Comparison of ENCODE assay signal across 7 mouse cellular contexts in genomic region chr3:152122101-152122500, GRCm38 (mm10). TPM values are rescaled to one million over a fixed set of nuclear protein-coding genes. Genes with fewer than 3 reads are reported as not detected.
A peak's percentile ranks its signal among the peaks of the same experiment; 100 is the strongest.
DNase-seq lines count a peak whose midpoint lies in the region; ATAC-seq and TF ChIP-seq lines count a peak whose summit lies in the region.

No protein-coding gene starts in this region.

- peaks cover 16% of the 10 kb centered on the region; the same call in 1 of the 2 replicates for H3K4me1 ChIP-seq in embryonic fibroblast, embryonic 13.5 days (ENCODE audit: control insufficient read depth, insufficient read depth, low read length)
- H3K4me1 ChIP-seq in liver, embryonic 16.5 days (ENCODE audit: control insufficient read depth, low read depth, low read length), result peaks cover 35% of the 10 kb centered on the region
- H3K4me1 ChIP-seq in stomach, embryonic 16.5 days (ENCODE audit: control insufficient read depth, insufficient read depth, low read length), result peaks cover 13% of the 10 kb centered on the region

- no peak for TF ChIP-seq POLR2A in embryonic fibroblast, embryonic 13.5 days (IDR thresholded peaks at IDR 0.05; ENCODE audit: low read depth, low read length)

- ATAC-seq in liver, embryonic 16.5 days (ENCODE audit: low read depth), result peak; percentile 57
- peak; percentile 67; the same call in 1 of the 2 replicates for ATAC-seq in stomach, embryonic 16.5 days (ENCODE audit: insufficient read depth, low FRiP score)

- intact Hi-C loops in heart, postnatal 36 days (cut with DNase I), result loop anchor here (2.0 kb wide), 1 partner anchor 23 kb away; no protein-coding TSS in a partner anchor

- 14% methylated on average over 6 of the region's 6 CpGs for WGBS in liver, embryonic 16.5 days (ENCODE audit: insufficient replicate concordance)
- WGBS in stomach, embryonic 16.5 days, result 32% methylated on average over 6 of the region's 6 CpGs

- H3K36me3 ChIP-seq in liver, embryonic 16.5 days (ENCODE audit: control insufficient read depth, insufficient read depth), result no peaks in the 10 kb centered on the region
- no peaks in the 10 kb centered on the region for H3K36me3 ChIP-seq in stomach, embryonic 16.5 days (ENCODE audit: control insufficient read depth, insufficient read depth, low read length)

- no peak for TF ChIP-seq CTCF in embryonic fibroblast, embryonic 13.5 days (IDR thresholded peaks at IDR 0.05; ENCODE audit: borderline replicate concordance, insufficient read depth, low read length)

- peak overlapping the region; percentile 36; the same call in 1 of the 2 replicates for H3K9ac ChIP-seq in liver, embryonic 16.5 days (ENCODE audit: low read depth, low read length)
- H3K9ac ChIP-seq in stomach, embryonic 16.5 days (ENCODE audit: low read length), result no peak overlapping the region

- H3K9me3 ChIP-seq in liver, embryonic 16.5 days (replicated peaks; ENCODE audit: control insufficient read depth, low read length), result no peaks in the 10 kb centered on the region
- H3K9me3 ChIP-seq in stomach, embryonic 16.5 days (replicated peaks; ENCODE audit: control insufficient read depth, low read length), result no peaks in the 10 kb centered on the region

- peak overlapping the region; percentile 82 for H3K27ac ChIP-seq in embryonic fibroblast, embryonic 13.5 days (ENCODE audit: insufficient read depth, low read length)
- peak overlapping the region; percentile 89 for H3K27ac ChIP-seq in liver, embryonic 16.5 days (ENCODE audit: low read length)
- H3K27ac ChIP-seq in stomach, embryonic 16.5 days (ENCODE audit: low read length), result peak overlapping the region; percentile 60

- no peaks in the 10 kb centered on the region for H3K27me3 ChIP-seq in liver, embryonic 16.5 days (ENCODE audit: control insufficient read depth, insufficient read depth, low read depth, low read length)
- H3K27me3 ChIP-seq in stomach, embryonic 16.5 days (ENCODE audit: control insufficient read depth, insufficient read depth, low read length), result no peaks in the 10 kb centered on the region

- H3K4me2 ChIP-seq in liver, embryonic 16.5 days (ENCODE audit: low read depth, low read length), result peak overlapping the region; percentile 59
- H3K4me2 ChIP-seq in stomach, embryonic 16.5 days (ENCODE audit: low read depth, low read length), result peak overlapping the region; percentile 22; the same call in 1 of the 2 replicates

- H3K4me3 ChIP-seq in embryonic fibroblast, embryonic 13.5 days (ENCODE audit: insufficient read depth, low read length), result no peak overlapping the region
- H3K4me3 ChIP-seq in liver, embryonic 16.5 days (ENCODE audit: low read depth, low read length), result peak overlapping the region; percentile 33
- H3K4me3 ChIP-seq in stomach, embryonic 16.5 days (replicated peaks; ENCODE audit: low read length), result no peak overlapping the region

- peak; percentile 63 to 71 for DNase-seq in urinary bladder, adult 18-20 months (ENCODE audit: low spot score in 2 of 2)
- no peak for DNase-seq in urinary bladder, postnatal 10 days (ENCODE audit: low spot score)
- peak; percentile 77 to 79 for DNase-seq in heart, postnatal 36 days
- DNase-seq in left cerebral cortex, adult 18-20 months (ENCODE audit: low spot score in 2 of 2), result no peak

RNA-seq across cellular contexts. Expression of gene Gipc2, which starts 43.9 kb away (rescaled TPM):
- polyA plus RNA-seq in embryonic fibroblast, embryonic 13.5 days (2011; ENCODE audit: insufficient read length, low read depth, missing spikeins), result 1.9 and 3.9 TPM in 2 replicates
- 1 to 10 TPM; 3.5 to 3.6 TPM for total RNA-seq in heart, postnatal 36 days (2021)
- polyA plus RNA-seq in liver, embryonic 16.5 days (2015; fragmentation: Nextera tagmentation; extraction: Ambion mirVana), result 17.8 and 19.7 TPM in 2 replicates
- 56.1 and 59.9 TPM in 2 replicates for polyA plus RNA-seq in stomach, embryonic 16.5 days (2015; fragmentation: Nextera tagmentation; extraction: Ambion mirVana)
- total RNA-seq in left cerebral cortex, adult 18-20 months (2021), result 1 to 10 TPM; 3.2 to 3.5 TPM

Comparison
In these comparisons a context has a peak if more than half of its experiments do, and no peak if none do; other contexts are left out.
1. DNase-seq: peak in urinary bladder, adult 18-20 months (2 of 2) and heart, postnatal 36 days (2 of 2); none in urinary bladder, postnatal 10 days (single experiment) and left cerebral cortex, adult 18-20 months (0 of 2).
2. Peak in every context shown above with its lines, with median percentiles within 50 percentile points of each other: H3K27ac ChIP-seq.